Mouse (Mus musculus) bone marrow, adult 2 months (tissue): Measurements from ENCODE around the gene Accs. TPM values are rescaled to one million over a fixed set of nuclear protein-coding genes. Genes with fewer than 3 reads are reported as not detected.

Experiments used
- H3K27ac ChIP-seq: fragments of 200-500 bp; 2 replicates; pipeline ENCODE4 v1.5.1; 2012; ENCODE audit warnings: low read depth, mild to moderate bottlenecking, control low read depth, inconsistent platforms, low read length; ENCODE audit not compliant: control insufficient read depth, poor library complexity, insufficient read depth
- H3K4me1 ChIP-seq: fragments of 200-500 bp; 2 replicates; pipeline ENCODE4 v1.6.1; 2011; ENCODE audit warnings: low read length; ENCODE audit not compliant: control insufficient read depth, insufficient read depth
- H3K4me3 ChIP-seq: fragments of 200-500 bp; replicated peaks from 2 replicates; pipeline ENCODE3; 2011; ENCODE audit warnings: mild to moderate bottlenecking, low read depth, low read length, control low read depth; ENCODE audit not compliant: control insufficient read depth
- CTCF ChIP-seq: fragments of 200-500 bp; IDR thresholded peaks from 2 replicates; pipeline ENCODE4 v1.5.1; 2011; ENCODE audit warnings: low read length, control low read depth; ENCODE audit not compliant: control insufficient read depth, insufficient read depth
- POLR2A ChIP-seq: fragments of 200-500 bp; IDR thresholded peaks from 2 replicates; pipeline ENCODE4 v1.6.1; 2011; ENCODE audit warnings: low read depth, mild to moderate bottlenecking, control low read depth, low read length, borderline replicate concordance; ENCODE audit not compliant: control insufficient read depth
- WGBS: fragments of 180-500 bp; shearing (Covaris S2); methylation state at CpG from one replicate; pipeline ENCODE4 v1.1.7; 2018; 5-methylcytosine and 5-hydroxymethylcytosine counted together
- polyA plus RNA-seq: library from polyadenylated mRNA; stranded (reverse); fragments of >200 nt; gene quantifications from 2 replicates; pipeline ENCODE4 v1.2.4, GENCODE M21; 2011; ENCODE audit warnings: low replicate concordance; ENCODE audit not compliant: missing spikeins, insufficient read depth, insufficient read length

The Accs gene
- polyA plus RNA-seq, 1 experiment: 6.3 TPM

GRCm38 (mm10) chr2:93881640-93882367 is 32.1 kb upstream of the Accs start:
- TF ChIP-seq POLR2A: no peak
- TF ChIP-seq CTCF: no peak
- H3K4me3 ChIP-seq: no peak overlapping the region
- no peaks in the 10 kb centered on the region for H3K4me1 ChIP-seq
- no peak overlapping the region for H3K27ac ChIP-seq
- WGBS: 82% methylated on average over 9 of the region's 9 CpGs

DNA sequence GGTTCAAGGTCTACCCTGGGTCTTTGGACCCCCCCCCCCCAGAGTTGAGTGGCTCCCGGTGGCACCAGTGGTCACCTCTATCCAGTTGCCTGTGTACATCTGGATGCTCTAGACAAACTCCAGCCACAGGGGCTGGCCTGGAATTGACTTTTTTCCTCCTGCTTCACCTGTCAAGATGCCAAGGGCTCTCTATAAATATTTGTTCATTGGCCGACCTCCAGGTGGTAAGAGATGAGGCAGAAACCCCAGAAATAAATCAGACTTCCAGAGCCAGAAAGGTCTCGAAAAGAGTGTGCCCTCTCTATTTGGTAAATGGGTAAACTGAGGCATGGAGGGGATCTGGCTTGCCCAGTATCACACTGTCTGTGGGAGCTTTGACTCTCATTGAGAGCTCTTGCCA is 31.2 kb upstream of the Accs start:
- TF ChIP-seq CTCF: no peak
- TF ChIP-seq POLR2A: no peak
- Histone ChIP-seq H3K27ac (no peak overlapping the region), H3K4me1 (no peaks in the 10 kb centered on the region), H3K4me3 (no peak overlapping the region)
- 54% methylated on average over 3 of the region's 3 CpGs for WGBS

- Histone ChIP-seq H3K27ac (no peak overlapping the region), H3K4me1 (no peaks in the 10 kb centered on the region), H3K4me3 (no peak overlapping the region)
- no peak for TF ChIP-seq CTCF
- no peak for TF ChIP-seq POLR2A
- WGBS: 73% methylated on average over 8 of the region's 8 CpGs
Measured at GRCm38 (mm10) chr2:93880450-93880849, 30.7 kb upstream of the Accs start.

- Histone ChIP-seq H3K27ac (no peak overlapping the region), H3K4me3 (no peak overlapping the region), H3K4me1 (no peaks in the 10 kb centered on the region)
- TF ChIP-seq POLR2A (no peak), CTCF (no peak)
- WGBS: 58% methylated on average over 5 of the region's 5 CpGs
Measured at GRCm38 (mm10) chr2:93877005-93877404, 27.3 kb upstream of the Accs start.

DNA sequence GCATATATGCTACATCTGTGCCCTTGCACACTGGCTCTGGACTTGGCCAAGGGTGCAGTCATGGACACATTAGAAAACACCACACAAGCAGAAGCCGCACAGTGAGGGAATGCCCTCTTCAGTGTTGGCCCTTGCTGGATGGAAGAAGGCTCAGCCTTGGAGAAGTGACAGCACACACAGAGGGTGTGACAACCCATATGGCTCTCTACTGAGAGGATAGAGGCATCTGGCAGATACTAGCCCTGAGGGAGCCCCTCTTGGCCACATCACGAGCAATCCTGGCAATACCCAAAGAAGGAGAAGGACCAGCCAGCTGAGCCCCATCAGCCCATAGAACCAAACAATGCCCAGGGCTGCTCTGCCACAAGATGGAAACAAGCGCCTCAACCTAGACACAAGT is 24.9 kb upstream of the Accs start:
- no peaks in the 10 kb centered on the region for H3K4me1 ChIP-seq
- H3K4me3 ChIP-seq: no peak overlapping the region
- no peak overlapping the region for H3K27ac ChIP-seq
- WGBS: 73% methylated on average over 3 of the region's 3 CpGs
- TF ChIP-seq CTCF (no peak), POLR2A (no peak)

DNA sequence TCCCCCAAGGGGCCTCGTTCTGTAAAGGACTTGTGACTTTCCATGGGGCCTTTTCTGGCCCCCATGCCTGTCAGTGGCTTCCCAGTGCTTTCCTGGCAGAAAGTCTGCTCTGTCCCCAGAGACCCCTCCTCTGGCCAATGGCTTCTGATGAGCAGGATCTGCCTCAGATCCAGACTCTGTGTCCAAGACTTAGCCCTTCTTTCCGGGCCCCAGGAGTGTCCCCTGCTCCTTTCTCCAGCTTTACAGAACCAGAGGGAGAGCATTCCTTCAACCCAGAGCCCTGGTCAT is 24.4 kb upstream of the Accs start:
- Histone ChIP-seq H3K4me1 (no peaks in the 10 kb centered on the region), H3K27ac (no peak overlapping the region), H3K4me3 (no peak overlapping the region)
- TF ChIP-seq CTCF (no peak), POLR2A (no peak)
- 31% methylated on average over 2 of the region's 2 CpGs for WGBS

DNA sequence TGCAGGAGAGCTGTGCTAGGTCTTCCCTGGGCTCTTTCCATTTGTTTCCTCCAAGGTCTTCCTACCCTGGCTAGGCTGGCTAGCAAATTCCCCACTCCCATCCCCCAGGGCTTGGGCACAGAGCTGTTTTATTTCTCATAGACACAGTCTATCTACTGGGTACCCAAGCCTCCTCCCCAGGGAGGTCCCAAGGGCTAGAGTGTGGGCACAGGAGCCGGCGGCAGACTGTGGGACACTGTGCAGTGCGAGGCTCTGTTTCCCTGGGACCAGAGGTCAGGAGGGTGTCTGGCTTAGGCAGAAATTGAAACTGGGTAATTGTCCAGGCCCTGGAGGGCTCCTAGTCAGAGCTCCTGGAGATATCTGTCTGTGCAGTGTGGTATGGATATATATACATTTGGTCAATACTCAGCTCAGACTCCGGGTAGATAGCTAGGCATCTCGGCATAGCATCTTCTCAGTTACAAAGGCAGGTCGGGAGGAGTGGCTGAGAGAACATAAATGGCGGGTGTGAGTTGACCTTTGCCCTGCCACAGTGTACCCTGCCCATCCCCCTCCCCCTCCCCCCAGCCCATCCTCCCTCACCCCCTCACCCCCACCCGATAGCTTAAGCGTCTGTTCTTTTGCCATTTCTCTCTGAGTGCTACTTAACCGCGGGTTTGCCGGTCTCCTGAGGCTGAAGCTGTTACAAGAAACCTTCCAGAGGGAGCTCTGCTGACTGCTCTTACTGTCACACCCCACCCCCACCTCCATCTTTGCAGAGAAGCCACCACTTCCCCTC is 23.9 kb upstream of the Accs start:
- WGBS: 34% methylated on average over 12 of the region's 12 CpGs
- TF ChIP-seq CTCF (no peak), POLR2A (no peak)
- H3K4me3 ChIP-seq: no peak overlapping the region

DNA sequence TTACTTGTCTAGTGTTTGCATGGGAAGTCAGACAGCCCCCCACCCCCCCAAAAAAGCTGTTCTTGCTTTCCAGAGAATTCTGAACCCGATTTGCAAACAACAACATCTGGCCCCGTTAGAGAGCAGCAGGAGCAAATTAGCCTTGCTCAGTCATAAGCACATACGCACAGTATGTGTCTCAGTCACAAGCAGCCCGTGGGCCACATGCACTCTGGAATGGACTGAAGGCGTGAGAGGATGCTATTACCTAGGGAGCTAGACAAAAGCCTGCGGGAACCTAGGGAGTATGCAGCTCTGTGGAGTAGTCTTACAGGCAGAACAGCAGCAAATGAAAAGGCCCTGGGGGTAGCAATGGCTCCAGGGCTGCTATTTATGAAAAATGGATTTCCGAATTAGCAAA is 22.5 kb upstream of the Accs start:
- H3K27ac ChIP-seq: no peak overlapping the region
- 80% methylated on average over 7 of the region's 7 CpGs for WGBS
- H3K4me1 ChIP-seq: no peaks in the 10 kb centered on the region
- H3K4me3 ChIP-seq: no peak overlapping the region
- TF ChIP-seq CTCF (no peak), POLR2A (no peak)

More for the DNA sequence above, 23.9 kb upstream of the Accs start:
- Histone ChIP-seq H3K4me1 (no peaks in the 10 kb centered on the region), H3K27ac (no peak overlapping the region)
